Mouse (Mus musculus): Measurements from ENCODE around the gene Ranbp10.

Ranbp10 gene

DNA sequence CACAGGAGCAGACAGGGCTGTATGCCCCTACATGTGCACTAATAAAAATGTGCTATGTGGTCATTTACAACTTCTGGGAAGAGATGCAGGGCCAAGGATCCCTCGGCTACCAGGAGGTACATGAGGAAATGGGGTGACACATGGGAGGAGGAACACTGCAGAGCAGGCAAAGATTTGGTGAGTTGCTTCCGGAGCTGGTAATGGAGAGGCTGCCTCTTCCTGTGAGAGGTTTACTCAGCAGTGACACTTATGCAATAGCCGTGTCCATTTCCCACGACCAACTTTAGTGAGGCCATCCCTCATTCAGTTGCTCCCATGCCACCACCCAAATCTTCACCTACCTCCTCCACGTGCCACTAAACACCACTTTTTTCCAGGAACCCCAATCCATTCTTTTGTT is 46.9 kb downstream of the Ranbp10 start:
- DNase-seq: no peak

DNA sequence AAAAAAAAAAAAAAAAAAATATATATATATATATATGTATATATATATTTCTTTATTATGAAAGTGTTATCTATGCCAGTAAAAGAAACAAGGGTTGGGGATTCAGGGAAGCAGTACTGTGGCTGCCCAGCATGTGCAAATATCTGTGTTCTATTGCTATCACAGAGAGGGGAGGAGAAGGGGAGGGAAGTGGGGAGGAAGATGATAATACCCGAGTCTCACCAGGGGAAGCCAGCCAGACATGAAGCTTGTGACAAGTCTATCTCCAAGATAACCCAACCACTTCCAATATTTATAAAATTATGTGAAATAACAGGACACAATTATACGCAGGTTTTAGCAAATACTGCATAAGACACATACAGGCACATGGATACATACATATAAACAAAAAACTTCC is 49.3 kb downstream of the Ranbp10 start:
- DNase-seq: no peak

DNA sequence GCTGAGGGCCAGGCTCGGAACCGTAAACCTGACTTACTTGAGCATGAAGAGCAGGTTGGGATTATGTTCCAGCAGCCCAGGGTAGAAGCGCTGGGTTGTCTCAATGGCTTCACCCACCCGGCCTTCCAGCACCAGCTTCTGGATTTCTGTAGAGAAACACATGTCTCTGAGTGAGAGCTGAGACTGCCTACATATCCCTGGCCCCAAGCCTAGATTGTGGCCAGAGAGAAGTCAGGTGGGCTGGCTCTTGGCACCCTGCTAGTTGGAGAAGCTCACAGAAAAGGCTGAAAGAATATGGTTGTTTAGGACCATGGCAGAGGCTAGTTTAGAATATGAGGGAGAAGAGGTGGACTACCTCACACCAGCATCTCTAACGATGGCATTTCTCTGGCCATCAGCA is 52.7 kb downstream of the Ranbp10 start:
- DNase-seq: no peak

DNA sequence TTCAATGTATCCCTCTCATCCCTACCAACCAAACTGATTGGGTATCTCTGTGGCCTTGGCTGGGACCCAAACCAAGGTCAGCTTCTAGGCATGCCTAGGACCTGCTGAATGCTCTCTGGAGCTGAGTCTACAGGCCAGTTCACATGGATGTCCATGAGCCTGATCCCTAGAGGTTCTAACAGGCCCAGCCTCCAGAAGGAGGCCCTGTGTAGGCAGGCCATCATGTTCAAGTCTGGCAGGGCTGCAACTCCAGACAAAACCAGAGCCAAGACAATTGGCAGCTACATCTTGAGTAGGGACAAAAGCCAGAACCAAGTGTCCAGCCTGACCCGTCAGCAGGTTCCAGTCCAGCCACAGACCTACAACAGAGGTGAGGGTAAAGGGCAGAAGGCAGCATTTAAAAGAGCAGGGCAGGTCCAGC is 53.7 kb downstream of the Ranbp10 start:
- peak; percentile 21 to 31 for DNase-seq

DNA sequence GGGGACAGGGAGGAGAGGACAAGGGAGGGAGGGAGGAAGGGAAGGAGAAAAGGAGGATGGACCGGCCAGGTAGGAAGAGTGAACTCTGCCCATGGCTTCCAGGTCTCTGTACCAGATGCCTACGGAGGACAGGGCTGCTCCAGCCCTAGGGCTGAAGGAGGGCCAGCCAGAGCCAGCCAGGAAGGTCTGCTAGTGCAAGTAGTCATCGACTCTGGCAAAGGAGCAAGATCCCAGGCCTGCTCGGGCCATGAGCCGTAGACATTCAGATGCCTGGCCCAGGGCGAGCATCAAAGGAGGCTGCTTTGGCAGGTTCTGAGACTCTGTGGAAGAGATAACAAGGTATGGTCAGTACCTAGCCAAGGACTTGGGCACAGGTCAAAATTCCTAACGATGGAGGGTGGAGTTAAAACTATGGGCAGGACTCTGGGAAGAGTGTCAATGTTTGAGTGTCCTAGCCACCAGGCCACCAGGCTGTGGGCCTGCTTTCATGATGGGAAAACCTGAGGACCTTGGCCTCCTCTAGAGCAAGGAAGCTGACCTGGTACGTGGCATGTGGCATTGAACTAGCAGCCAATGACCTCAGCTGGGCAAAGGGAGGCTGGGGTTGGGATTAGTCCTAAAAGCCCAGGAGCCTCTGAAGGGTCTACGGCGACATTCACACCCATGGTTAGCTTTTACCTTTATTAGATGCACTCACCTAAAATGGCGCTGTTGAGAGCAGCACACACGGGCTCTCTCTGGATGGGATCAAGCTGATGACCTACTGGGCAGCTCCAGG is 55.6 kb downstream of the Ranbp10 start:
- peak in 1 of 2 experiments; percentile 15 for DNase-seq

DNA sequence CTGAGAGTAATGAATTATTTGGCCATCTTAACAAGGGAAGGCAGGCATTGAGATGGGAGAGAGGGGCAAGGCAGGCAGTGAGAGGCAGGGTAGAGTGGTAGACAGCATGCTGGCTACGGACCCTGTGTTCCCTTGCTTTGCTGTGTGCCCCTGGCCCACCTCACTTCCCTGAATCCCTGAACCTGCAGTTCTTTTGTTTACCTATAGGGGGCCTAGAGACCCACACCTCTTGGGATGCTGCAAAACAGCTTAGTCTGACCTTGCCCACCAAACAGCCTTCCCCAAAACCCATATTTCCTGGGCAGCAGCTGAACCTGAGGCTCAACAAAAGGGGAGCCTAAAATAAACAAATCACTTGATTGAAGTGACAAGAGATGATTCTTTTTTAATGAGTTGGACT is 56.5 kb downstream of the Ranbp10 start:
- DNase-seq: peak in 1 of 2 experiments; percentile 19

DNA sequence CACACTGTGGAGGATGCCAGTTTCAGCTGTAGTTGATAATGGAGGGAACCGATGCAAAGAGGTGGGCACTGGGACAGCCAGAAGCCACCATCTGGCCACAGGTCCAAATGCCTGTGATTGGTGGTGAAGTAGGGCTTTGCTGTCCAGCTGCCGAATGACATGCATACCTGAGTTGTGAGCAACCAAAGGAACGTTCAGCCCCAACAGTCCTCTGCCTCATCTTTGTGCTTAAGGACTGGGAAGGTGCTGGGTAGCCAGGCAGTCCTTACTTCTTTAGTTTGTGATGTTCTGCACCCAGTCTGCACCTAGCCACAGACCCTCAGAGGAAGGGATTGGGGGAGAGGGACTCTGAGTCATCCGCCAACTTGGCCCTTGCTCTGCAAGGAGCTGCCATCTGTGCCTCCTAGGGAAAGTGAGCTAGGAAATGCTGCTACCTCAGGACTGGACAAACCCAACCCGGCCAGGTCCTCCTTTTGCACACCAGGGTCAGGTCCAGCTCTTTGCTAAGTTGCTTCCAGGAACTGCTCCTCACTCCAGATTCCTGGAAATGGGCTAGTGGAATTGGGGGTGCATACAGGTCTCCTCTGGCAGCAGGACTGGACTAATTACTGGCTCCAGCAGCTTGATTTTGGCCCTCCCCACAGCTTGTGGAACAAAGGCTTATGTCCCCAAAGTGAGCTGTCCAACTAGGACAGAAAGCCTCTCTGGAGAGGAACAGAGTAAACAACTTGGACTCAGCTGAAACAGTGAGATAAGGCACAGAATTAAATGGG is 58.5 kb downstream of the Ranbp10 start:
- no peak for DNase-seq

DNA sequence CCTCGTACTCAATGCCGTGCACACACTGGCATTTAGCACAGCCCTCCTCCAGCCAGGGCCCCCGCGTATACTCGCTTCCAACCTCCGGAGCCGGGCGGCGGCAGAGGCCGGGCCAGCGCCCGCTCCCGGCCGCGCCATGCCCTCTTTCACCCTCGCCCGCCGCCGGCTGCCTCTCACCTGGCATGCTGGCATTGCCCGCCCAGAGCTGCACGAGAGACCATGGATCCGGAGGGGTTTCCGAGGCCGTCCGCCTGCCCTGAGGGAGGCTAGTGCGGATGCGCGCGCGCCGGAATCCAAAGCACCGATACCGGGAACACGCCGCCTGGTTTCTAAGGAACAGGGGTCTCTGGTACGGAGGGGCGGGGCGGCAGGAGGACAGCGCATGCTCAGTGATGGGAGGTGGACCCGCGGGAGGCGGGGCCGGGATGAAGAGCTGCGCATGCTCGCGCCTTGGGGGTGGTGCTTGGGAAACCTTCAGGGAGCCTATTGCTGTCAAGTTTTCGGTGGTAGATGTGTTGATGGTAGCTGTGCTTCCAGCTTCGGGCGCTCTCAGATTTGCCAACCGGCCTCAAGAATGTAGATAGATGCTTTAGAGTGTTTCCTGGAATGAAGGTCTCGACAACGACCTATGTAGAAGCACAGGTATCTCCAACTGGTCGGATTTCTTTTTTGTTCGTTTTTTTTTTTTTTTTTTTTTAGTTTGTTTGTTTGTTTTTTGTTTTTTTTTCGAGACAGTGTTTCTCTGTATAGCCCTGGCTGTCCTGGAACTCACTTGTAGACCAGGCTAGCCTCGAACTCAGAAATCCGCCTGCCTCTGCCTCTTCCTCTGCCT is 68.7 kb downstream of the Ranbp10 start, which contains the start of gene Gfod2:
Gfod2 (minus strand) TSS at position 388 of the 832 bp plus-strand sequence.
- peak; percentile 98 to 99 for DNase-seq

DNA sequence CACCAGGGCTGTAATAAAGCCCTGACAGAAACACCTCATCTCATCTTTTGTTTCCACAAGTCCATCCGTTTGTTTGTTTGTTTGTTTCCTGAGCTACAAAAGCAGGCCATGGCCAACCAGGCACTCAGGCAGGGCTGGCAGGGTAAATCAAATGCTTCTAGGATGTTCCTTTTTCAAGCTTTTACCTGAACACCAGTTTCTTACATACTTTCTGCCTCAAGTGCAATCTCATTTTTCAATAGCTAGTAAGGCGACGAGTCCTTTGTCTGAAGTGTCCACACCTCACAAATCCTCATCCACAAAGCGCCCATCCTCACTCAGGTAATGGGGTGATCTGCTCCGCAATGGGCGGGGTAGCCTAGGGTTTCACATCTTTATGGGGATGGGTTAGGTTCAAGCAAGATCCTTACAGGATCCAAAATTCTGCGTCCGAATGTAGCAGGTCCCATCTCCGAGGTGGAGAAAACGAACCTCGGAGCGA is 69.3 kb downstream of the Ranbp10 start:
- no peak for DNase-seq

DNA sequence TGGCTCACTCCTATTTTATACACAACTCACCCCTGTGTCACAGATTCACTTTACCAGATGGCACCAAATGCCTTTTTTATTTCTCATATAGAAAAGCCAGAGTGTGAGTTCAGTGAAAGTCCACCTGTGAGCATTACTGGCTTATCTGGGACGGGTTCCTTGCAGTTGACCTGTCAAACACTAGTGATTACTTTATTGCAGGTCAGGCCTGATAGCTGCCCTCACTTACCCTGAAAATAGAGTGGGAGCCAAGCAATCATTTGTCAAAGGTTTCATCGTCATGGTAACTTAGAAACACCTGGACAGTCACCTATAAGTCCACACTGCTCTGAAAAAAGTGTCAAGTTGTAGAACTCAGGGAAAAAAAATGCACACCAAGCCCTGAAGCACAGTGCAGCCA is 72.5 kb downstream of the Ranbp10 start:
- DNase-seq: no peak

DNA sequence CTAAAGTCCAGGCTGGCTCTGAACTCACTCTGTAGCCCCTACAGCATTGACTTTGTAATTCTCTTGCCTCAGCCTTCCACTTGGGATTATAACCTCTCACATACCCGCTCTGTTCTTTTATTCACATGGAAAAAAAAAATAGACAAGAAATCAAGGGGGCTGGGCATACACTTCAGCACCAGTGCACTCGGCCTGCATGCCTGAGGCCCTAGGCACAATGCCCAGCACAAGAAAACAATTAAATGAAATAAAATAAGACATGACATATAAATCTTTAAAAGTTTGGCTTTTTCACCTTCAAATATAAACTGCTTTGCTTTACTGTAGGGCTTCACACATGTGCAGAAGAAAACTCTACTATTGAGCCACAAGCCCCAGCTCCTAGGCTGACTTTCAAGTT is 73.2 kb downstream of the Ranbp10 start:
- DNase-seq: no peak

DNA sequence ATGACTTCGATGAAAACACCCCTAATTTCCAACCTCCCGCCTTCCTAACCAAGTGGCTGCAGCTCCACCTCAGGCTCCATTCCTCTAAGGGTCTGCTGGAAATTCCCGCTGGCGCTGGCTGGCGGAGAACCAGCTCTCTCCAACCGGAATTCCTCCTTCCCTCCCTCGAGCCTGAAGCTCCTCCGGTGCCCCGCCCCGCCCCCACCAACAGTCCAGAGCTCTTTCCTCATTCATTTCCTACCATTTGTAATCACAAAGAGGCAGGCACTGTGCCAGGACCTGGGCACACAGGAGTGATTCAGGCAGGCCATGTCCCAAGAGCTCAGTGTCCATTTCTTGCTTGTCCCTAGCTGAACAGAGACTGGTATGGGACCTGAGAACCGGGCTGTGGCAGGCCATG is 76.5 kb downstream of the Ranbp10 start:
- DNase-seq: peak; percentile 91 to 93

DNA sequence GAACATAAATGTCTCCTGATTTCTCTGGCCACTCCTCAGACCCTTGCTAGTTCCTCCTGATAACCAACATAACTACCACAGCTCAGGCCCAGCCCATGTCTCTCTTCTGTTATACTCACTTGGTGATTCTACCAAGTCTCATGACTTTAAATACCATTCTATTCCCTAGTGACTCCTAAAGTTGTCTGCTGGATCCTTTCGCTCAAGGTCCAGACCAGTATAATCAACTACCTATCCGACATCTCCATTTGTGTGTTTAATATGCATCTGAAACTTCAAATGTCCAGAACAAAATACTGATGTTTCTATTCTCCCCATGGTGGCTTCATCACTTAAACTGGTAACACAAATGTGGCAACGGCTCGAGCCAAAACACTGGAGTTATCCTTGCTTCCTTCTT is 83.8 kb downstream of the Ranbp10 start:
- DNase-seq: no peak

DNA sequence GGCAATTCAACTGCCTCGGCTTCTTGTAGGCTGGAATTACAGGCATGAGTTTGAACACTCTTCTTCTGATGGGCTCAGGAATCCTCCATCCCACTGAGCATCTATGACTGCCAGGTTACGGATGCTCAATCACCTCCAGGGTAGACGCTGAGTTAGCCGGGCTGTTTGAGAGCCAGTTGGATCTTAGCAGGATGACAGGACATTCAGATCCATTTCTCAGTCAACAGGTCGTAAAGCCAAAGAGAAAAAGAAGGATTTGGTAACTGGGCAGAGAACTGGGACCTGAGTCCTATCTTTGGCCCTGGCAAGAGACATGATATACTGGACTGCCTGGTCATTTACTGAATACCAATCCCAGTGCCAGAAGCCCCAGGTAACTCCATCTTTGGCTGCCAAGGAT is 87.9 kb downstream of the Ranbp10 start:
- DNase-seq: no peak

DNA sequence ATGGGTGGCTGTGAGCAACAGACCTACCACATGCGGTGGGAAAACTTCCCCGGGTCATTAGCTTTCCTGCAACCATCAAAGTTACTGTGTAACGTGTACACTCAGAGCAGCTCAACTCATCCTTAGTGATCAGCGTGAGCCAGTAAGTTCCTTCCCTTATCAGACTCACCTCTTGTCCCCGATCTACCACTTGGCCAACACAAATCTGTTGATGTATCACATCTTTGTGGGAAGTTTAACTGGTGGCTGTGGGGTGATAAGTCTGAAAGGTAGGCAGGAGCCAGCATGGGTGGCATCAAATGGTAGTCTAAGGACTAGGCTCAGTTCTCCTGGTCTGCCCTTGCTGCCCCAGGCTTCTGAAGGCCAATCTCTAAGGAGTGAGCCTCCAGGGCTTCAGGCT is 95.0 kb downstream of the Ranbp10 start:
- no peak for DNase-seq

DNA sequence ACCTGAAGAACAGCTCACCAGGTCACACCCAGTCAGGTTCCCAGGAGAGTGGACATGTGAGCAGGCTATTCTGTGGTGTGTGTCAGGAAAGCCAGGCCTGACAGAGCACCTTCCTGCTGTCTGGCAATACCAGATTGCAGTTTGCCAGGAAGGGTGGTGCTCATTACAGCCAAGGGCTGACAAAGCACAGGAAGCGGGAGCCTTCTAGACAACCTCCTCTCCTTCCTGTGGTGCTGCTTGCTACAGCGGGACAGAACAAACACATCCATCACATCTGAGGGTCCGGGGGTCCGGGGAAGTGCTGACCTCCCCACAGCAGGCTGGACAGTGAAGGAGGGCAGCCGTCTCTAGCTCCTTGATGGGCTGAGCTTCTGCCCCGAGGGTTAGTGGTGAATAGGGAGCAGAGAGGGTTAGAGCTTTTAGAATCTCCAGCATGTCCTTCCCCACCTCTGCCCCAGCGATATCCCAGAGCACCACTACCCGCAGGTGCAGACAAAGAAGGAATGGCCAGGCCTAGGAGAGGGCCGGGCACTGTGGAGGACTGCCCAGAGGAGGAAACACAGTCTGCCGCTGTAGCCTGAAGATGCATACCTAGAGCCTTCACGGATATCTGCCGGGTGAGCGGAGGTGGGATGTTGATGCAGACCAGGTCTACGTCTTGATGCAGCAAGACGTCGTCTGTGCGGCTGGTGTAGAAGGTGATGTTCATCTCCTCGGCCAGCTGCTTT is 99.6 kb downstream of the Ranbp10 start:
- DNase-seq: peak; percentile 67 to 86

DNA sequence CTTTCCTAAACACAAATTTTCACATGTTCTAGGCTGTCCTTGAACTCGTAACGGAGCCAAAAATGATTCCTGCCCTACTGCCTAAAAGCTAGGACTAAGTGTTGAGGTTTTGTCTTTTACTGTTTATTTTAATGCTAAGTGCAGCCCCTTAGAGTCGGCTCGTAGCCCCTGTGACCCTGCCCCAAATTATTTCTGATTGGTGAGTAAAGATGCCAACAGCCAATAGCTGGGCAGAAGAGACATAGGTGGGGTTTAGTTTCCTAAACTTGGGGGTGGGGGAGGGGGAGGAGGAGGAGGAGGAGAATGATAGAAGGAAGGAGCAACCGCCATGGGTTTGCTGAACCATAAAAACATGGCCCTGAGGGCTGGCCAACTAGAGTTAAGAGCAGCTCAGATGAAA is 101.4 kb downstream of the Ranbp10 start:
- DNase-seq: no peak

DNA sequence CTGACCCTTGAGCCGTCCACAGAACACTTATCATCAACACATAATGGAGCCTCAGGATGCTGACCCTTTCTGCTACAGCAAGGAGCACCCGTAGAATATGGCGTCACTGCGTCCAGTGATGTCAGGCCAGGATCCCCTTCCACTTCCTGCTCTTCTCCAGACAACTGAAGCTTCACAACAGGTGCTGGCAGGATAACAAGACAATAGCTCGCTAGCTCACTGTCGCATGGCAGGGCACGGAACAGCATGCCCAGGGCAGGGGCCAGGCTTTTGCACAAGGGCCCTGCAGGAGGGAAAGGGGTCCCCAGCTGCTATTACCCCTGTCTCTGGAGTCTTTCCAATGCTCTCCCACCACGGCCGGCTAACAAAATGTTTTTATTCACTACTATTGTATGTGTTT is 104.3 kb downstream of the Ranbp10 start:
- no peak for DNase-seq

DNA sequence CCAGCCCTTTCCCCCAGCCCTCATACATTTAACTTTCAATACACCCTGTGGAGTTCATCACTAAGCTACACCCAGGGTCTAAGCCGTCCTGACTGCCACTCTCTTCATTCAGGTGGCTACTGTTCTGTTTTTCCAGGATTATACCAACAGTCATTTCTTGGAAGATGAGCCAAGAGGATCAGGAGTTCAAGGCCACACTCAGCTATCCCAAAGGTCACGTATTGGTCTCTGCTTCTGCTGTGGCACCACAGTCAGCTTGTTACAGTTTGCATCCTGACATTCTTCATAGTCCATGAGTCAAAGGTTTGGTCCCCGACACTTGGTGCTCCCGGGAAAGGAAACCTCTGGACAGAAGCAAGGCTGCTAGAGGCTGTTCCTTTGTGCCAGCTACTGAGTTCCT is 107.5 kb downstream of the Ranbp10 start:
- no peak for DNase-seq
